Mouse (Mus musculus): ENCODE results near the gene Lef1. TPM values are rescaled to one million over a fixed set of nuclear protein-coding genes. Genes with fewer than 3 reads are reported as not detected.

The Lef1 gene
- total and polyA plus RNA-seq, 3 experiments = 0.18 to 0.54 TPM; not detected in 1

DNA sequence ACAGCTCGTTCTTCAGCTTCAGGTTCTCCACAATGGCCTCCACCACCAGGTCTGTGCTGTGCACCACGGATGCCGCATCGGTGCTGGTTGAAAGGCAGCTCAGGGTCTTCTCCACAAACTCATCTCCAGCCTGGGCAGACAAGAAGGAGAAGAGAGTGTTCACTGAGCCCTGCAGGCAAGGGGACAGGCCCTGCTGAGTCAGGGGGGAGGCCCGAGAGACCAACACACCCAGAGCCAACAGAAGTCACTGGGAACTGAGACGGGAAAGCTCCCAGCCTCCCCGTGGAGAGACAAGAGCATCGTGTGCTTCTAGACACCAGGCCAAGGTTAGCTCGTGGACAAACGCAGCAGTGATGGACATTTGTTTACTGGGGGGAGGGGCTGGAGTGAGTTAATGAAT lies 138.2 kb downstream of the Lef1 start:
- H3K36me3 ChIP-seq (ENCODE audit: control insufficient read depth in 1 of 2, insufficient read depth in 2 of 2, low read length in 2 of 2) = no peaks in the 10 kb centered on the region
- no peaks in the 10 kb centered on the region for H3K27me3 ChIP-seq (ENCODE audit: control insufficient read depth in 1 of 2, insufficient read depth in 2 of 2, low read length in 2 of 2)

DNA sequence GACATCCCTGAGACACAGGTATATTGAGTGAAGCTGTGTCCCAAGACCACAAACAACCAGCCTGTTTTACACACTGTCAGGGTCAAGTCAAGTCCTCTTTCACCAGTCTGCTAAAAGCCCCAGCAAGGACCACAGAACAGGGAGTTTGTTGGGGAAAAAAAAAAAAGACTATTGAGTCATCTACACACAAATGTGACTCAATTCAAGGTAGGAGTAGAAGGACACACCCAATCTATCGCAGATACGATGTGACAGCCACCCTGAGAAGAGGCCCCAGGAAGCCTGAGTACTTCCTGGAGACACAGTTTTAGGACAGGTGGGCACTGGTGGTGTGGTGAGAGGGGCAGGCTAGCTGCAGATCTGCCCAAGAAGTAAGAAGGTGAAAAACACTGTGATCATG lies 140.0 kb downstream of the Lef1 start:
- Histone ChIP-seq H3K27ac (ENCODE audit: control insufficient read depth, low read depth, low read length) (no peak overlapping the region), H3K4me3 (ENCODE audit: control insufficient read depth in 1 of 2, insufficient read depth in 1 of 2, low read depth in 2 of 2, low read length in 2 of 2) (no peak overlapping the region), H3K4me1 (ENCODE audit: control insufficient read depth in 1 of 2, insufficient read depth in 2 of 2, low read length in 2 of 2) (no peaks in the 10 kb centered on the region), H3K79me2 (ENCODE audit: control insufficient read depth, insufficient read depth, low read length, poor library complexity) (no peaks in the 10 kb centered on the region), H3K27me3 (ENCODE audit: control insufficient read depth in 1 of 2, insufficient read depth in 2 of 2, low read length in 2 of 2) (no peaks in the 10 kb centered on the region), H3K9me3 (replicated peaks; ENCODE audit: insufficient read depth, low read length) (no peaks in the 10 kb centered on the region), H3K36me3 (ENCODE audit: control insufficient read depth in 1 of 2, insufficient read depth in 2 of 2, low read length in 2 of 2) (no peaks in the 10 kb centered on the region), H3K9ac (ENCODE audit: control insufficient read depth, low read depth, low read length, poor library complexity, severe bottlenecking) (no peak overlapping the region)
- no peak for DNase-seq (ENCODE audit: low read depth, low spot score)
- TF ChIP-seq E2F4 (IDR thresholded peaks at IDR 0.05; ENCODE audit: borderline replicate concordance, low read depth, low read length) (no peak), RAD21 (IDR thresholded peaks at IDR 0.05; ENCODE audit: low read depth, low read length) (no peak), TAL1 (IDR thresholded peaks at IDR 0.05; ENCODE audit: low read length) (no peak), CHD2 (IDR thresholded peaks at IDR 0.05; ENCODE audit: low read length) (no peak), MYB (IDR thresholded peaks at IDR 0.05; ENCODE audit: low read depth, low read length) (no peak), MAFK (IDR thresholded peaks at IDR 0.05; ENCODE audit: borderline replicate concordance, low read depth, low read length) (no peak)

More for the DNA sequence above, 138.2 kb downstream of the Lef1 start:
- H3K79me2 ChIP-seq (ENCODE audit: control insufficient read depth, insufficient read depth, low read length, poor library complexity) = no peaks in the 10 kb centered on the region
- DNase-seq (ENCODE audit: low read depth, low spot score) = no peak
- no peaks in the 10 kb centered on the region for H3K4me1 ChIP-seq (ENCODE audit: control insufficient read depth in 1 of 2, insufficient read depth in 2 of 2, low read length in 2 of 2)
- H3K4me3 ChIP-seq (ENCODE audit: control insufficient read depth in 1 of 2, insufficient read depth in 1 of 2, low read depth in 2 of 2, low read length in 2 of 2) = no peak overlapping the region
- TF ChIP-seq TCF12 (IDR thresholded peaks at IDR 0.05; ENCODE audit: low read depth, low read length) (no peak), CHD1 (IDR thresholded peaks at IDR 0.05; ENCODE audit: low read depth, low read length) (no peak), POLR2AphosphoS5 (IDR thresholded peaks at IDR 0.05; ENCODE audit: borderline replicate concordance, low read depth, low read length) (no peak), CTCF (IDR thresholded peaks at IDR 0.05 in 2 of 3, conservative IDR thresholded peaks at IDR 0.05 in 1 of 3; ENCODE audit: control insufficient read depth in 1 of 3, insufficient read depth in 1 of 3, low read depth in 2 of 3, low read length in 3 of 3, poor library complexity in 1 of 3, severe bottlenecking in 1 of 3) (no peak), TAL1 (IDR thresholded peaks at IDR 0.05; ENCODE audit: low read length) (no peak), MYB (IDR thresholded peaks at IDR 0.05; ENCODE audit: low read depth, low read length) (no peak), MAFK (IDR thresholded peaks at IDR 0.05; ENCODE audit: borderline replicate concordance, low read depth, low read length) (no peak), SMC3 (IDR thresholded peaks at IDR 0.05; ENCODE audit: low read depth, low read length) (no peak), MYC (IDR thresholded peaks at IDR 0.05; ENCODE audit: low read depth, low read length) (no peak)
- no peak overlapping the region for H3K27ac ChIP-seq (ENCODE audit: control insufficient read depth, low read depth, low read length)
- H3K9ac ChIP-seq (ENCODE audit: control insufficient read depth, low read depth, low read length, poor library complexity, severe bottlenecking) = no peak overlapping the region
- no peaks in the 10 kb centered on the region for H3K9me3 ChIP-seq (replicated peaks; ENCODE audit: insufficient read depth, low read length)

DNA sequence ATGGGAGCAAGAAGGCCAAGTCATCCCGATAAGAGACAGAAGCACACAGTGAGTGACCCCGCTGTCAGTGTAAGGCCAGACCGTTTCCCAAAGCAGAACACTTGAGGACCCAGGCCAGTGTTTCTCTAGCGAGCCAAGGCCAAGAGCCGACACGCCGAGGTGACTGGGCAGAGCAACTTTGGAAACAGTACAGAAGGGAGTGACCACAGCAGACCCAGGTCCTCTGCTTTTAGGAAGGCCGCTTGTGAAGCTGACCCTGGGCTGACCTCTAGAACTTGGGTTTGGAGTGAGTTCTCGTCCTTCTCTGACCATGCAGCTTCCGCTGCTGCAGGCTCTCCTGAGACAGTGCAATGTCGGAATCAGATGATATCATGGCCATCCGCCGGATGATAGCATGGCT lies 140.7 kb downstream of the Lef1 start:
- no peak for DNase-seq (ENCODE audit: low read depth, low spot score)
- Histone ChIP-seq H3K27me3 (ENCODE audit: control insufficient read depth in 1 of 2, insufficient read depth in 2 of 2, low read length in 2 of 2) (no peaks in the 10 kb centered on the region), H3K9me3 (replicated peaks; ENCODE audit: insufficient read depth, low read length) (no peaks in the 10 kb centered on the region), H3K4me3 (ENCODE audit: control insufficient read depth in 1 of 2, insufficient read depth in 1 of 2, low read depth in 2 of 2, low read length in 2 of 2) (no peak overlapping the region), H3K4me1 (ENCODE audit: control insufficient read depth in 1 of 2, insufficient read depth in 2 of 2, low read length in 2 of 2) (no peaks in the 10 kb centered on the region), H3K79me2 (ENCODE audit: control insufficient read depth, insufficient read depth, low read length, poor library complexity) (no peaks in the 10 kb centered on the region), H3K36me3 (ENCODE audit: control insufficient read depth in 1 of 2, insufficient read depth in 2 of 2, low read length in 2 of 2) (no peaks in the 10 kb centered on the region), H3K9ac (ENCODE audit: control insufficient read depth, low read depth, low read length, poor library complexity, severe bottlenecking) (no peak overlapping the region), H3K27ac (ENCODE audit: control insufficient read depth, low read depth, low read length) (no peak overlapping the region)
- no peak for TF ChIP-seq USF1 (IDR thresholded peaks at IDR 0.05; ENCODE audit: low read depth, low read length)
- TF ChIP-seq TAL1 (IDR thresholded peaks at IDR 0.05; ENCODE audit: low read length) = no peak
- no peak for TF ChIP-seq ELF1 (IDR thresholded peaks at IDR 0.05; ENCODE audit: low read depth, low read length)
- no peak for TF ChIP-seq EP300 (IDR thresholded peaks at IDR 0.05; ENCODE audit: low read depth in 1 of 2, low read length in 2 of 2)
- TF ChIP-seq NRF1 (IDR thresholded peaks at IDR 0.05; ENCODE audit: insufficient read depth, low read depth, low read length, poor library complexity, severe bottlenecking) = no peak
- TF ChIP-seq TCF12 (IDR thresholded peaks at IDR 0.05; ENCODE audit: low read depth, low read length) = no peak
- TF ChIP-seq POLR2AphosphoS5 (IDR thresholded peaks at IDR 0.05; ENCODE audit: borderline replicate concordance, low read depth, low read length) = no peak
- TF ChIP-seq POLR2A (IDR thresholded peaks at IDR 0.05; ENCODE audit: control insufficient read depth in 1 of 2, insufficient read depth in 1 of 2, low read depth in 1 of 2, low read length in 2 of 2, poor library complexity in 1 of 2) = no peak
- TF ChIP-seq CHD1 (IDR thresholded peaks at IDR 0.05; ENCODE audit: low read depth, low read length) = no peak
- no peak for TF ChIP-seq MEF2A (IDR thresholded peaks at IDR 0.05; ENCODE audit: extremely low read depth, insufficient replicate concordance, low read depth, low read length, poor library complexity, severe bottlenecking)

Measured in MEL (cell line).